Mouse (Mus musculus) neural tube, embryonic 15.5 days (tissue): ENCODE results near the gene Gnb5. TPM values are rescaled to one million over a fixed set of nuclear protein-coding genes. Genes with fewer than 3 reads are reported as not detected.

ENCODE experiments used
- polyA plus RNA-seq: library from polyadenylated mRNA; unstranded; fragments of >200 nt; fragmentation: Nextera tagmentation; extraction: Ambion mirVana; gene quantifications from 2 replicates; pipeline ENCODE4 v1.2.1, GENCODE M21; 2015

The Gnb5 gene
- polyA plus RNA-seq, 1 experiment from 2014 or later = 97.4 TPM

Other genes with a start within 250 kb of the Gnb5 start
- gene Myo5a, start 235.3 kb upstream of the Gnb5 start, polyA plus RNA-seq = 29.5 and 35.6 TPM in 2 replicates
- gene Myo5c, start 74.3 kb upstream of the Gnb5 start, polyA plus RNA-seq = 0.33 and 0.97 TPM in 2 replicates
- not detected in 2 replicates for gene Bcl2l10, start 41.5 kb downstream of the Gnb5 start, polyA plus RNA-seq
- 133 and 150 TPM in 2 replicates for gene Mapk6, start 103.7 kb downstream of the Gnb5 start, polyA plus RNA-seq
- gene Leo1, start 135.2 kb downstream of the Gnb5 start, polyA plus RNA-seq = 39.9 and 43.4 TPM in 2 replicates